Mouse (Mus musculus): ENCODE data around the gene Zfp966.
"Not testable (repeated sequence)": the region's sequence is repeated elsewhere in the genome, so short reads cannot be mapped to it uniquely, and the experiment has no call there.

- TF ChIP-seq CTCF (IDR thresholded peaks at IDR 0.05; ENCODE audit: borderline replicate concordance, insufficient read depth, low read length); POLR2A (IDR thresholded peaks at IDR 0.05; ENCODE audit: low read depth, low read length): not testable (repeated sequence)
These were observed 61.9 kb downstream of the Zfp966 start, which contains the start of gene Gm6710 for GRCm38 (mm10) chr2:175869024-175869423.

Measured in embryonic fibroblast, embryonic 13.5 days (primary cell).